Mouse (Mus musculus) common myeloid progenitor, adult 5-6 weeks (primary cell): ENCODE data around the gene Baz1b. TPM values are rescaled to one million over a fixed set of nuclear protein-coding genes. Genes with fewer than 3 reads are reported as not detected.
A peak's percentile ranks its signal among the peaks of the same experiment; 100 is the strongest.

ENCODE experiments used
- ATAC-seq: replicated peaks from 2 replicates; pipeline ENCODE4 v1.8.0; 2016; ENCODE audit warnings: low read depth, mild to moderate bottlenecking, moderate TSS enrichment, inconsistent platforms; ENCODE audit not compliant: poor library complexity, severe bottlenecking
- total RNA-seq: library from RNA; stranded (forward); fragments of 200-1000, 187-1606 nt; gene quantifications from 2 replicates; pipeline ENCODE4 v1.2.3, GENCODE M21; 2017

Gene Baz1b
- total RNA-seq, 1 experiment from 2014 or later: 188 TPM

DNA sequence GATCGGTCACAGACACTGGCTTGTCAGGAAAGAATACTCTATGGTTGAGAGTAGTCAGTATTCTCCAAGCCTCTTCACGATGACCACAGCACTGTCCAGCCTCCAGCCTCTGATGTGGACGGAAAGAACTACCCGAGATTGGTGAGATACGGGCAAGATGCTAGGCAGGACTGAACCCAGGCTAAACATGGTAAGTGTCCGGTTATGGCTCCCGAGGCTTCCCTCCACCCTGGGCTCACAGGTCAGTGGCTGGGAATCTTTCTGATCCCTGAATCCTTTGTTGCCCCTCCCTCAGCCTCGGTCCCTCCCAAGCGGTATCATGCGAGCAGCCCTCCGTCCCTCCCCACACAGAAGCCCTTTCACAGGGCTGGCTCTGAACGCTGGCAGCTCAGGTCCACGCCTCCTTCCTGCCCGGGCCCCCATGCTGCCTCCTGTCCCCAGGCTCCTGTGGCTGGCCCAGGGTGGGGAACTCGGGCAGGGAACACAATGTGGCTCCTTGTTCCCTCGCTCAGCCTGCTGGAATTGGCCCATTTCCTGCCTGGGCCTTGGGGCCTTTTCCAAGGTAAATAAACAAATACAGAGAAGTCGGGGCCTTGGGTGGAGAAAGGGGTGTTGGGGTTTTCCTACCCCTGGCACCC is 76.9 kb downstream of the Baz1b start:
- ATAC-seq: peak; percentile 71

- peak; percentile 91 for ATAC-seq
Measured at GRCm38 (mm10) chr5:135264548-135264947, 77.5 kb downstream of the Baz1b start.

DNA sequence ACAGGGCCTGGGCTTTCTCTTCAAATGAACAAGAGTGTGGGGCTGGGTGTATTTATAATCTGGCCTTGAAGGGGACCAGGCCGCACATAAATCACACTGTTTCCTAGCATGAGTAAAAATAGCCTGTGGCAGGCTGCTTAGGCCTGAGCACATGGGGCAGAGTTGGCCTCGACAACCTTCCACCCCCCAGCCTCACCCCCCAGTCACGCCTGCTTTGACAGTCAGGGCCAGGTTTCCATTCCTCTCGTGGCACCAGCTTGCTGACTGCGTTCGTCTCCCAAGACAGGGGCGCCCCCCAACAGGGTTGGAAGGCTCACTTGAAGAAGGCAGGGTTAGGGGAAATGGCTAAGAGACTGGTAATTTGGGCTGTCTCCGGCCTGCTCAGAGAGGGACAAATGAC is 82.4 kb downstream of the Baz1b start:
- no peak for ATAC-seq

DNA sequence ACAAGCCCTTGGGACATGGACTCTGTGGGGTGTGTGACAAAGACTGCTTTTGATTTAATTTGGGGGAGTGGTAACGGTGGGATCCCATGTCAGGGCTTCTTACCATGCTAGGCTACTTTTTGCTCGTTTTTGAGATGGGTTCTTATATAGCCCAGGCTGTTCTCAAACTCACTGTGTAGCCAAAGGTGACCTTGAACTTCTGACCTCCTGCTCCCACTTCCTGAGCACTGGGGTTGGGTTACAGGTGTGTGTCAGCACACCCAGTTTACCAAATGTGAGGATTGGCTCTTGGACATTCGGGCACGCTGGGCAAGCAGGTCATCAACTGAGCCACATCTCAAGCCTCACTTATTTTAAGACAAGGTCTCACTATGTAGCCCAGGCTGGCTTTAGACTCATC is 83.3 kb downstream of the Baz1b start:
- ATAC-seq: no peak

DNA sequence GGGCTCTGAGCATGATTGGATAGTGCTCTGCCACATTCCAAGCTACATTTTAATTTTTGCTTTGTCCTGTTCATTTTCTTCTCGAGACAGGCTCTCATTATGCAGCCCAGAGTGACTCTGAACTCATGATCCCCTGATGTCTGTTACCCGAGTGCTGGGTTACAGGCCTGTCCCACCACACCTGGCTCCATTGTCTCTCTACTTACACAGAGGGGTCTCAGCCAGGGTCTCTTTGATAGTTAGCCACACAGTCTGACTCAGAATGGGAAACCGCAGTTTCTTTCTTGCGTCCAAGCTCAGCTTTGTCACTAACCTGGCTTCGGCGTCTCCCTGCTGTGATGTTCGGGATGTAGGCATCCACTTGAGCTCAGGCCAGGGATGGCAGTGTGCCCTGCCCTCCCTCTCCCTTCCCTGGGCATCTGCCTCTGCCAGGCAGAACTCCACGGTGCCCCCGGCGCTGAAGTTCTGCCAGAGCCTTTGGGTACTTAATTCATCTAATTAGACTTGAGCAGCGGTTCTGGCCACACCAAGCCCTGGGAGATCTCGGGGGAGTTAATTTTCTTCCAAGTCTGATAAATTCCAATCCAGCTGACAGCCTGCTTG is 84.6 kb downstream of the Baz1b start:
- ATAC-seq: no peak

DNA sequence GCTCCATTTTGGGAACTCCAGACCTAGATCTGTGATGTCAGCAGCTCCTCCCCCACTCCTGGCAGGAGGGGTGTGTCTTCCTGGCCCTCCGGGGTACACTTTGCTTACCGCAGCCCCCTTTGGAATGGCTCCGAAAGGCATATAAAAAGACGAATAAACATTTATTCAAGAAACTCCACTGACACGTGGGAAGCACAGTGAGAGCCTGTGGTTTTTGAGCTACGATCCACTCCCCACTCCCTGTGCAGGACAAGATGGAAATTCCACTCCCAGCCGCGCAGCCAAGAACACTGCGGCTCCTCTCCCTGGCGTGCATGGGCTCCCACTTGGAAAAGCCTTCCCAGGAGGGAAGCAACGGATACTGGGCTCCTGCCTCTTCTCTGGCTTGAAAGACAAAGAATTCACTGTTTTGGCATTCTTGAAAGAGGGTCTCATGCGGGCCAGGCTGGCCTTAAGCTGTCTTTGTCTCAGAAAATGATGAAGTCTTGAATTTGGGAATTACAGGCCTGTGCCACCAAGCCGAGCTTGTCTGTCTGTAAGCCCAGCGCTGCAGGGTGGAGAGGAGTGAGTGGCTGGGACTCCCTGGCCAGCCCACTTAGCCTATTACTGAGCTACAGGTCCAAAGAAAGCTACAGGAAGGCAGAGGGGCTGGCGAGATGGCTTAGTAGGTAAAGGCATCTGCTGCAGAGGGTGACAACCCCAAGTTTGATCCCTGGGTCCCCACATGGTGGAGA is 87.8 kb downstream of the Baz1b start:
- no peak for ATAC-seq

- no peak for ATAC-seq
Measured at GRCm38 (mm10) chr5:135276597-135276996, 89.5 kb downstream of the Baz1b start.

DNA sequence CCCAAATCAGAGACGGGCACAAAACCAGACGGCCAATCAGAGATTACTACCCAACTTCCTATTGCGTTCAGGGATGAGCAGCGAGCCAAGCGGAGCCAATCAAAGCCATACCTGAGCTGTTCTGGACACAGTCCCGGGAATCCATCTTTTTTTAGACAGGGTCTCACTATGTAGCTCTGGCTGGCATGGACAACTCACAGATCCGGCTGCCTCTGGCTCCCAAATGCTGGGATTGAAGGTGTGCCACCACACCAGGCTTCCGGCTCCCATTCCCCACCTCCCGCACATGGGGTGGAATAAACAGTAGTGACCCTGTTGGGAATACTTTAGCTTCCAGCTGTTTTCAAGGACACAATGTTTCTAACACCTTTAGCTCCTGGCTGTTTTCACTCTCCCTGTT is 93.2 kb downstream of the Baz1b start:
- ATAC-seq: no peak

DNA sequence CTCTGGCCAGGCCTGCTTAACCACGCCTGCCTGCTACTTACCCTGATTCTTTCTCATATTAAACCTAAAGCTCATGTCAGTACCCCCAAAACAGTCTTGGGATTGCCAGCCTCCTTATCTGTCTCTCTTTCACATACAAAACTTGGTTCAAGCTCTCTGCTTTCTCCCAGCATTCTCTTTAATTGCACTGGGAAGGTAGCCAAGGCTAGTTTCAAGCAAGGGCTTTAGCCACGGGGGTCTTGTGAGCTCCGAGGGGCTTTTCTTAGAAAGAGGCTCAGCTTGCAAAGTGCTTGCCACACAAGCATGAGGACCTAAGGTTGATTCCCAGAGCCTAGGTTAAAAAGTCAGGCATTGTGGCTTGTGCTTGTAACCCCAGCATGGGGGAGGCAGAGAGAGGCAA is 98.1 kb downstream of the Baz1b start:
- ATAC-seq: no peak

- ATAC-seq: peak; percentile 96
Measured at GRCm38 (mm10) chr5:135286185-135286584, 99.1 kb downstream of the Baz1b start.

DNA sequence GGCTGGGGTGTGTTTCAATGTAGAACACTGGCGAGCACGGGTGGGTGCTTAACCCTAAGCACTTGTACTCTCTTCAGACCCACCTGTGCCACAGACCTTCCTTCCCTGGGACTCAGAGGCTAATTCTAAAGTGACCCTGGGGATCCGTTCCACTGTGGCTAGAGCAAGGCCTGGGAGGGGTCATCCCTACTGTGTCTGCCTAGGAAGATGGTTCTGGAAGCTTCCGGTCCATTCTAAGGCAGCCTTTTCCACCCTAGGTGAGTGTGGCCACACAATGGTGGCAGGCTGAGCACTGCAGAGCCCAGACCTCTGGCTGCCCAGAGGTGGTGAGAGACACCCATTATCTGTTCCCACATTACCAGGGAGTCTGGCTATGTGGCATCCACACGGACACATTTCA is 99.9 kb downstream of the Baz1b start:
- no peak for ATAC-seq

DNA sequence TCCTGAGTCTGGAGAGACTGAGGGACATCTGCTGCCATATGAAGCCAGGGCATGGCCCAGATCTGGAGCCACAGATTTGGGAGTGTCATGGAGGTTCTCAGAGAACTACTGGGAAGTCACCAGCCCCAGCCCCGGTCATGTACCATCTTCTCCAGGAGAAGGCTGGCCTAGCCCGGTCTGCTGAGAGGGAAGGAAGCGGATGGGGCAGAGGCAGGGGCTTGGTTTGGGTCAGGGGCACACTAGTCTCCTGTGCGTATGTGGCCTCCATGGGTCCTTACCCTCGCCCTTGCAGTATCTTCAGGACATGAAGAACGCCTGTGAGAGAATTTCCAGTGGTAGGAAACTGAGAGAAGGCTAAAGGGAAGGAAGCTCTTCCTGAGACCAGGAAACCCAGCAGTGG is 103.6 kb downstream of the Baz1b start:
- ATAC-seq: no peak

DNA sequence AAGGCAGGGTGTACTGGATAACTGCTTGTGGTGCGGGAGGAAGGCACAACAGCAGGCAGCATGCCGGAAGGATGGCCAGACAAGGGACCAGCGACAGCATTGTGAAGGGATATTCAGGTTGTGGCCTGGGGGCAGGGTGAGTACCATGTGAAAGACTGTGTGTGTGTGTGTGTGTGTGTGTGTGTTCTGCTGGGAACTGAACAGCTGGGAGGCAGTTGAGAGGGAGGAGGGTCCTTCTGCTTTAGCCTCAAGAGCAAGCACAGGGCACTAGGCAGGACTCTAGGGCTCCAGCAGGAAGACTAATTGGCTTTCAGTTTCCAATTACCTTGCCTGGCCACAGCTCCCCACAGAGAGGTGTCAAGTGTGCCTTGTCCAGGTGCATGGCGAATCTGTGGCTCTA is 104.1 kb downstream of the Baz1b start:
- no peak for ATAC-seq

DNA sequence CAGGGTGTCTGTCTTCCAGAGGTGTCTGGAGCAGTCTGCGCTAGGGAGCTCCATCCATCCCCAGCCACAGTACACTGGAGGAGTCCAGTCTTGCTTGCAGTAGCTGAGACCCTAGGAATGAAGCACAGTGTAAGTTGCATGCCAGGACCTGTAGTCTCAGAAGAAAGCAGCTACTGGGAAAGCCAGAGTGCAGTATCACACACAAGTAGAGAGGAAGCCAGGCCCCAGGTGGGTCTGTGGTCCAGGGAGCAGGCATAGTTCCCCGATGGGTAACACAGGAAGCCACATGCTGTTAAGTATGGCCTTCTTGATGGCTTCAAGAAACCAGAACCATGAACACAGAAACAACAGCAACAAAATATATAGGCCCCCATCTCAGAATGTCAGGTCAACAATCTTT is 104.9 kb downstream of the Baz1b start:
- no peak for ATAC-seq

Other genes with a start within 250 kb of the Baz1b start
- 0.92 TPM in 1 of 2 replicates, not detected in the other for gene Cldn4, start 240.3 kb upstream of the Baz1b start, total RNA-seq
- not detected in 2 replicates for gene Cldn3, start 201.1 kb upstream of the Baz1b start, total RNA-seq
- gene Abhd11, start 178.1 kb upstream of the Baz1b start, total RNA-seq: 37.5 and 40.1 TPM in 2 replicates
- 0.27 TPM in 1 of 2 replicates, not detected in the other for gene Stx1a, start 163.8 kb upstream of the Baz1b start, total RNA-seq
- gene Dnajc30, start 123.1 kb upstream of the Baz1b start, total RNA-seq: 3.9 and 10.9 TPM in 2 replicates
- gene Bud23, start 122.3 kb upstream of the Baz1b start, total RNA-seq: 46.5 and 71.2 TPM in 2 replicates
- not detected in 2 replicates for gene Vps37d, start 109.0 kb upstream of the Baz1b start, total RNA-seq
- not detected in 2 replicates for gene Mlxipl, start 97.4 kb upstream of the Baz1b start, total RNA-seq
- 12.7 and 18.0 TPM in 2 replicates for gene Tbl2, start 37.6 kb upstream of the Baz1b start, total RNA-seq
- gene Bcl7b, start 19.0 kb upstream of the Baz1b start, total RNA-seq: 30.3 and 32.8 TPM in 2 replicates
- gene Fzd9, start 64.0 kb downstream of the Baz1b start, total RNA-seq: 0.14 and 0.29 TPM in 2 replicates
- not detected in 2 replicates for gene Fkbp6, start 162.8 kb downstream of the Baz1b start, total RNA-seq
- gene Trim50, start 166.0 kb downstream of the Baz1b start, total RNA-seq: not detected in 2 replicates
- 16.8 and 23.2 TPM in 2 replicates for gene Nsun5, start 182.7 kb downstream of the Baz1b start, total RNA-seq
- gene Pom121, start 207.3 kb downstream of the Baz1b start, total RNA-seq: 10.5 and 19.6 TPM in 2 replicates